Mouse (Mus musculus): ENCODE results near the gene Nepn.

The Nepn gene

GRCm38 (mm10) chr10:52388922-52389430, at the start of gene Nepn:
Gene Nepn, plus strand, starts transcription at chr10:52388972.
- no peak for DNase-seq (ENCODE audit: low read depth, low spot score)

- peak; percentile 83 for DNase-seq (ENCODE audit: low read depth, low spot score)
Measured at GRCm38 (mm10) chr10:52343324-52343723, 45.4 kb upstream of the Nepn start.

GRCm38 (mm10) chr10:52353184-52353583, 35.6 kb upstream of the Nepn start:
- DNase-seq (ENCODE audit: low read depth, low spot score) = peak; percentile 77

- no peak for DNase-seq (ENCODE audit: low read depth, low spot score)
Measured at GRCm38 (mm10) chr10:52358467-52358866, 30.3 kb upstream of the Nepn start, which contains the start of gene Gm26741. Gene Gm26741, plus strand, starts transcription at chr10:52358767.

- no peak for DNase-seq (ENCODE audit: low read depth, low spot score)
Measured at GRCm38 (mm10) chr10:52360241-52360735, 28.5 kb upstream of the Nepn start.

GRCm38 (mm10) chr10:52360862-52361609, 27.7 kb upstream of the Nepn start:
- no peak for DNase-seq (ENCODE audit: low read depth, low spot score)

GRCm38 (mm10) chr10:52368376-52368775, 20.4 kb upstream of the Nepn start:
- no peak for DNase-seq (ENCODE audit: low read depth, low spot score)

GRCm38 (mm10) chr10:52373834-52374233, 14.9 kb upstream of the Nepn start:
- no peak for DNase-seq (ENCODE audit: low read depth, low spot score)

GRCm38 (mm10) chr10:52374651-52375050, 14.1 kb upstream of the Nepn start:
- DNase-seq (ENCODE audit: low read depth, low spot score) = no peak

- no peak for DNase-seq (ENCODE audit: low read depth, low spot score)
Measured at GRCm38 (mm10) chr10:52376422-52376821, 12.3 kb upstream of the Nepn start.

- DNase-seq (ENCODE audit: low read depth, low spot score) = no peak
Measured at GRCm38 (mm10) chr10:52377813-52378212, 11.0 kb upstream of the Nepn start.

- DNase-seq (ENCODE audit: low read depth, low spot score) = peak; percentile 25
Measured at GRCm38 (mm10) chr10:52381321-52381801, 7.4 kb upstream of the Nepn start.

- DNase-seq (ENCODE audit: low read depth, low spot score) = peak; percentile 96
Measured at GRCm38 (mm10) chr10:52381845-52382591, 6.8 kb upstream of the Nepn start, which contains the start of gene Gopc. Gene Gopc, minus strand, starts transcription at chr10:52382124.

GRCm38 (mm10) chr10:52383022-52383421, 5.8 kb upstream of the Nepn start:
- DNase-seq (ENCODE audit: low read depth, low spot score) = no peak

- no peak for DNase-seq (ENCODE audit: low read depth, low spot score)
Measured at GRCm38 (mm10) chr10:52383522-52383921, 5.2 kb upstream of the Nepn start.

GRCm38 (mm10) chr10:52384823-52385610, 3.8 kb upstream of the Nepn start:
- peak; percentile 71 for DNase-seq (ENCODE audit: low read depth, low spot score)

- DNase-seq (ENCODE audit: low read depth, low spot score) = no peak
Measured at GRCm38 (mm10) chr10:52387192-52387591, 1.6 kb upstream of the Nepn start.

GRCm38 (mm10) chr10:52389438-52389837, 666 bp downstream of the Nepn start:
- no peak for DNase-seq (ENCODE audit: low read depth, low spot score)

- DNase-seq (ENCODE audit: low read depth, low spot score) = no peak
Measured at GRCm38 (mm10) chr10:52391208-52391607, 2.4 kb downstream of the Nepn start.

- DNase-seq (ENCODE audit: low read depth, low spot score) = no peak
Measured at GRCm38 (mm10) chr10:52396647-52397046, 7.9 kb downstream of the Nepn start.

- no peak for DNase-seq (ENCODE audit: low read depth, low spot score)
Measured at GRCm38 (mm10) chr10:52398715-52399114, 9.9 kb downstream of the Nepn start.

Measured in ES-CJ7 (cell line).